Mouse (Mus musculus) myocyte (in vitro differentiated cells): ENCODE results near the gene Gm5426.

Experiments used
- CEBPB ChIP-seq: IDR thresholded peaks from 2 replicates; pipeline ENCODE4 v1.6.1; 2011; ENCODE audit warnings: mild to moderate bottlenecking, moderate library complexity; ENCODE audit not compliant: poor library complexity, insufficient read depth, severe bottlenecking
- E2F4 ChIP-seq: IDR thresholded peaks from one replicate; pipeline ENCODE4 v1.6.1; 2011; ENCODE audit warnings: mild to moderate bottlenecking, control low read depth, moderate library complexity; ENCODE audit not compliant: insufficient read depth
- MYOG ChIP-seq, 3 experiments: IDR thresholded peaks; one replicate each; pipeline ENCODE4 v1.6.1; 2011; ENCODE audit warnings: control low read depth in 2 of 3, low read depth in 2 of 3, mild to moderate bottlenecking in 2 of 3; ENCODE audit not compliant: insufficient read length in 2 of 3, control insufficient read depth in 1 of 3, insufficient read depth in 1 of 3
- POLR2A ChIP-seq: IDR thresholded peaks from one replicate; pipeline ENCODE4 v1.6.1; 2011; ENCODE audit warnings: low read depth, mild to moderate bottlenecking, control low read depth, moderate library complexity; ENCODE audit not compliant: insufficient read length
- POLR2AphosphoS2 ChIP-seq: IDR thresholded peaks from one replicate; pipeline ENCODE4 v1.6.1; 2011; ENCODE audit warnings: low read depth, control low read depth; ENCODE audit not compliant: insufficient read length
- SRF ChIP-seq: IDR thresholded peaks from one replicate; pipeline ENCODE4 v1.6.1; 2011; ENCODE audit warnings: low read depth; ENCODE audit not compliant: control insufficient read depth, insufficient read length
- TCF12 ChIP-seq: IDR thresholded peaks from one replicate; pipeline ENCODE4 v1.6.1; 2011; ENCODE audit warnings: mild to moderate bottlenecking, control low read depth; ENCODE audit not compliant: poor library complexity, insufficient read depth, severe bottlenecking
- USF1 ChIP-seq: IDR thresholded peaks from one replicate; pipeline ENCODE4 v1.6.1; 2011; ENCODE audit warnings: low read depth, mild to moderate bottlenecking, control low read depth, moderate library complexity

GRCm38 (mm10) chr10:96168998-96169397, 32.6 kb downstream of the Gm5426 start:
- TF ChIP-seq CEBPB (no peak), USF1 (no peak), SRF (no peak), POLR2A (no peak), E2F4 (no peak), POLR2AphosphoS2 (no peak), TCF12 (no peak), MYOG (IDR thresholded peaks at IDR 0.05; ENCODE audit: control insufficient read depth in 1 of 3, insufficient read depth in 1 of 3, insufficient read length in 2 of 3, low read depth in 2 of 3) (no peak)
